Mouse (Mus musculus) thymus, adult 2 months (tissue): ENCODE measurements at regions not wholly inside any gene's neighbourhood (a gene's known extent, or its start where the extent isn't known, plus 50 kb on each side); places are given as distances from the start of the nearest gene placed in this dataset.

Source experiments
- DNase-seq: peaks from one replicate; pipeline ENCODE4 v3.0.0; 2021
- H3K27ac ChIP-seq: fragments of 200-500 bp; 2 replicates; pipeline ENCODE4 v1.5.1; 2012; ENCODE audit warnings: low read length, control low read depth; ENCODE audit not compliant: control insufficient read depth, insufficient read depth
- H3K27me3 ChIP-seq: fragments of 200-500 bp; 2 replicates; pipeline ENCODE4 v1.6.1; 2012; ENCODE audit warnings: mild to moderate bottlenecking, low read length, moderate library complexity, mixed read lengths; ENCODE audit not compliant: control insufficient read depth, insufficient read depth
- H3K36me3 ChIP-seq: fragments of 200-500 bp; 2 replicates; pipeline ENCODE4 v1.6.1; 2012; ENCODE audit warnings: mild to moderate bottlenecking, low read length, moderate library complexity; ENCODE audit not compliant: control insufficient read depth, insufficient read depth
- H3K4me1 ChIP-seq: fragments of 200-500 bp; replicated peaks from 2 replicates; pipeline ENCODE4 v1.6.1; 2012; ENCODE audit warnings: low read length; ENCODE audit not compliant: control insufficient read depth, insufficient read depth
- H3K4me3 ChIP-seq: fragments of 200-500 bp; 2 replicates; pipeline ENCODE4 v1.5.1; 2012; ENCODE audit warnings: mild to moderate bottlenecking, low read length, control low read depth, moderate library complexity; ENCODE audit not compliant: control insufficient read depth, insufficient read depth
- CTCF ChIP-seq: fragments of 200-500 bp; IDR thresholded peaks from 2 replicates; pipeline ENCODE4 v1.5.1; 2012; ENCODE audit warnings: mild to moderate bottlenecking, control low read depth, low read length, moderate library complexity, borderline replicate concordance; ENCODE audit not compliant: control insufficient read depth, poor library complexity, insufficient read depth; ENCODE audit errors: extremely low read depth
- POLR2A ChIP-seq: fragments of 200-500 bp; IDR thresholded peaks from 2 replicates; pipeline ENCODE4 v1.6.1; 2012; ENCODE audit warnings: mild to moderate bottlenecking, low read length, control low read depth, moderate library complexity; ENCODE audit not compliant: control insufficient read depth, poor library complexity, insufficient read depth; ENCODE audit errors: extremely low read depth
- WGBS: fragments of 180-500 bp; shearing (Covaris S2); methylation state at CpG from one replicate; pipeline ENCODE4 v1.1.7; 2018; 5-methylcytosine and 5-hydroxymethylcytosine counted together

- no peak for DNase-seq
- Histone ChIP-seq H3K27ac (no peak overlapping the region), H3K27me3 (no peaks in the 10 kb centered on the region), H3K36me3 (no peaks in the 10 kb centered on the region), H3K4me1 (no peaks in the 10 kb centered on the region), H3K4me3 (no peak overlapping the region)
- TF ChIP-seq CTCF: no peak
- no peak for TF ChIP-seq POLR2A
- WGBS: 54% methylated on average over 7 of the region's 7 CpGs
Measured at GRCm38 (mm10) chr5:119139336-119139735, 531.1 kb upstream of the Tbx3 start.

GRCm38 (mm10) chr5:119139816-119140215 lies 530.7 kb upstream of the Tbx3 start:
- no peak for DNase-seq
- TF ChIP-seq POLR2A (no peak), CTCF (no peak)
- Histone ChIP-seq H3K4me1 (no peaks in the 10 kb centered on the region), H3K27ac (no peak overlapping the region), H3K4me3 (no peak overlapping the region), H3K27me3 (no peaks in the 10 kb centered on the region), H3K36me3 (no peaks in the 10 kb centered on the region)
- WGBS: 83% methylated on average over 6 of the region's 6 CpGs

- no peak for TF ChIP-seq POLR2A
- no peak for TF ChIP-seq CTCF
- H3K27me3 ChIP-seq: no peaks in the 10 kb centered on the region
- H3K27ac ChIP-seq: no peak overlapping the region
- no peaks in the 10 kb centered on the region for H3K4me1 ChIP-seq
- H3K4me3 ChIP-seq: no peak overlapping the region
- no peaks in the 10 kb centered on the region for H3K36me3 ChIP-seq
- no peak for DNase-seq
- whole genome bisulfite sequencing: 56% methylated on average over 8 of the region's 8 CpGs
Measured at GRCm38 (mm10) chr5:119143411-119143810, 527.1 kb upstream of the Tbx3 start.

- no peaks in the 10 kb centered on the region for H3K27me3 ChIP-seq
- no peak for DNase-seq
- no peak overlapping the region for H3K27ac ChIP-seq
- no peaks in the 10 kb centered on the region for H3K4me1 ChIP-seq
- no peak overlapping the region for H3K4me3 ChIP-seq
- no peaks in the 10 kb centered on the region for H3K36me3 ChIP-seq
- WGBS: 86% methylated on average over 25 of the region's 25 CpGs
- TF ChIP-seq POLR2A (no peak), CTCF (no peak)
Measured at GRCm38 (mm10) chr5:119149389-119150185, 520.9 kb upstream of the Tbx3 start.

DNA sequence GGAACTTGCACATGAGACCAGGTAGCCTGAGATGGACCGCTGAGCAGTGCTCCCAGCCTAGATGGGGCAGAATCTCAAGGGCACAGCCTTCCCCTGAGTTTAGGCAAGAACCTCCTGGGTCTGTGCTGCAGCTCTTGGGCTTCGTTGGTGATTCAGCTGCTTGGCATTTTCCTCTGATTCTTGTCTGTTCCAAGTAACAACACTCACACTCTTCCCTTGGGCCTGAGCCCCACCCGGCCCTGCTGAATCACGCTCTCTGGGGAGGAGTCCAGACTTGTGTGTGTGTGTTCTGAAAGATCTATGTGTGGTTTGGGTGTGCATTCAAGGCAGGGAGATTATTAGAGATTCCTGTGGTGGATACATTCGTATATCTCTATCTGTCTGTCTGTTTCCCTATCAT lies 517.4 kb upstream of the Tbx3 start:
- WGBS: 87% methylated on average over 5 of the region's 5 CpGs
- no peak for DNase-seq
- Histone ChIP-seq H3K4me3 (no peak overlapping the region), H3K4me1 (no peaks in the 10 kb centered on the region), H3K27ac (no peak overlapping the region), H3K36me3 (no peaks in the 10 kb centered on the region), H3K27me3 (no peaks in the 10 kb centered on the region)
- no peak for TF ChIP-seq CTCF
- TF ChIP-seq POLR2A: no peak

GRCm38 (mm10) chr5:119156638-119157037 lies 513.8 kb upstream of the Tbx3 start:
- Histone ChIP-seq H3K27me3 (no peaks in the 10 kb centered on the region), H3K27ac (no peak overlapping the region), H3K36me3 (no peaks in the 10 kb centered on the region), H3K4me1 (no peaks in the 10 kb centered on the region), H3K4me3 (no peak overlapping the region)
- no peak for DNase-seq
- TF ChIP-seq CTCF: no peak
- TF ChIP-seq POLR2A: no peak
- WGBS: 90% methylated on average over 6 of the region's 6 CpGs

GRCm38 (mm10) chr5:119158171-119158570 lies 512.3 kb upstream of the Tbx3 start:
- 86% methylated on average over 4 of the region's 4 CpGs for WGBS
- no peak for DNase-seq

More at GRCm38 (mm10) chr5:119158171-119158570, 512.3 kb upstream of the Tbx3 start:
- Histone ChIP-seq H3K27me3 (no peaks in the 10 kb centered on the region), H3K4me3 (no peak overlapping the region), H3K4me1 (no peaks in the 10 kb centered on the region), H3K27ac (no peak overlapping the region), H3K36me3 (no peaks in the 10 kb centered on the region)
- TF ChIP-seq POLR2A (no peak), CTCF (no peak)
